Comparison of ENCODE assay signal across 8 mouse cellular contexts in genomic region chr6:39257667-39258395, GRCm38 (mm10). TPM values are rescaled to one million over a fixed set of nuclear protein-coding genes. Genes with fewer than 3 reads are reported as not detected.
DNase-seq lines count a peak whose midpoint lies in the region; ATAC-seq and TF ChIP-seq lines count a peak whose summit lies in the region.

No protein-coding gene starts in this region.

- 43% methylated on average over 7 of the region's 7 CpGs for WGBS in kidney, embryonic 14.5 days
- 58% methylated on average over 7 of the region's 7 CpGs for WGBS in kidney, adult 2 months
- 47% methylated on average over 7 of the region's 7 CpGs for WGBS in hindbrain, embryonic 15.5 days
- 50% methylated on average over 7 of the region's 7 CpGs for WGBS in midbrain, postnatal 0 days

- peak overlapping the region; percentile 99 for H3K4me2 ChIP-seq in kidney, embryonic 14.5 days (replicated peaks; ENCODE audit: low read depth, low read length)
- H3K4me2 ChIP-seq in hindbrain, embryonic 15.5 days, result peak overlapping the region; percentile 90
- H3K4me2 ChIP-seq in midbrain, postnatal 0 days (ENCODE audit: low read depth, low read length, poor library complexity, severe bottlenecking), result peak overlapping the region; percentile 88

- H3K27ac ChIP-seq in kidney, embryonic 14.5 days (ENCODE audit: low read depth, low read length), result no peak overlapping the region
- H3K27ac ChIP-seq in kidney, adult 2 months (ENCODE audit: insufficient read depth, low read depth, low read length), result no peak overlapping the region
- peak overlapping the region; percentile 83 for H3K27ac ChIP-seq in brown adipose tissue, adult 24 weeks (replicated peaks; ENCODE audit: low read depth, low read length)
- 0 out of 2 replicates have a peak overlapping the region, but pooled peaks have one; percentile 77 for H3K27ac ChIP-seq in hindbrain, embryonic 15.5 days (replicated peaks)
- no peak overlapping the region for H3K27ac ChIP-seq in midbrain, postnatal 0 days (ENCODE audit: low read depth, low read length)

- no peaks in the 10 kb centered on the region for H3K36me3 ChIP-seq in kidney, embryonic 14.5 days (ENCODE audit: control insufficient read depth, insufficient read depth, low read length)
- no peaks in the 10 kb centered on the region for H3K36me3 ChIP-seq in kidney, adult 2 months (ENCODE audit: control insufficient read depth, insufficient read depth, low read length)
- H3K36me3 ChIP-seq in hindbrain, embryonic 15.5 days, result no peaks in the 10 kb centered on the region
- H3K36me3 ChIP-seq in midbrain, postnatal 0 days (ENCODE audit: insufficient read depth, low read length), result no peaks in the 10 kb centered on the region

- DNase-seq in kidney, adult 2 months, result no peak
- no peak for DNase-seq in midbrain, postnatal 0 days (ENCODE audit: low spot score)
- DNase-seq in gastrocnemius, postnatal 10 days, result no peak
- no peak for DNase-seq in spleen, postnatal 14 days (ENCODE audit: low spot score in 2 of 2)
- no peak for DNase-seq in layer of hippocampus, postnatal 14 days (ENCODE audit: low spot score in 2 of 2)

- TF ChIP-seq POLR2A in kidney, adult 2 months (IDR thresholded peaks at IDR 0.05; ENCODE audit: low read depth, low read length), result no peak

- H3K4me1 ChIP-seq in kidney, embryonic 14.5 days (ENCODE audit: control insufficient read depth, insufficient read depth, low read length), result peaks cover 10% of the 10 kb centered on the region; the same call in 1 of the 2 replicates
- no peaks in the 10 kb centered on the region for H3K4me1 ChIP-seq in kidney, adult 2 months (ENCODE audit: control insufficient read depth, insufficient read depth, low read length)
- H3K4me1 ChIP-seq in brown adipose tissue, adult 24 weeks (ENCODE audit: control insufficient read depth, insufficient read depth, insufficient read length, low read length), result peaks cover 13% of the 10 kb centered on the region
- H3K4me1 ChIP-seq in hindbrain, embryonic 15.5 days (replicated peaks), result peaks cover 22% of the 10 kb centered on the region
- no peaks in the 10 kb centered on the region for H3K4me1 ChIP-seq in midbrain, postnatal 0 days (ENCODE audit: insufficient read depth, low read length)

- TF ChIP-seq CTCF in kidney, adult 2 months (conservative IDR thresholded peaks at IDR 0.05; ENCODE audit: insufficient read depth, insufficient read length, low read depth, low read length), result no peak
- TF ChIP-seq CTCF in midbrain, postnatal 0 days (IDR thresholded peaks at IDR 0.05), result no peak

- H3K4me3 ChIP-seq in kidney, embryonic 14.5 days (ENCODE audit: low read length), result peak overlapping the region; percentile 54
- no peak overlapping the region for H3K4me3 ChIP-seq in kidney, adult 2 months (ENCODE audit: insufficient read depth, low read depth, low read length)
- H3K4me3 ChIP-seq in brown adipose tissue, adult 24 weeks (ENCODE audit: insufficient read depth, low read depth, low read length), result peak overlapping the region; percentile 59; the same call in 1 of the 2 replicates
- peak overlapping the region; percentile 52 for H3K4me3 ChIP-seq in hindbrain, embryonic 15.5 days
- H3K4me3 ChIP-seq in midbrain, postnatal 0 days (ENCODE audit: low read depth, low read length), result peak overlapping the region; percentile 54; the same call in 1 of the 2 replicates

- peak overlapping the region; percentile 28; the same call in 1 of the 2 replicates for H3K9ac ChIP-seq in kidney, embryonic 14.5 days (ENCODE audit: low read depth, low read length)
- H3K9ac ChIP-seq in hindbrain, embryonic 15.5 days, result peak overlapping the region; percentile 53; the same call in 1 of the 2 replicates
- no peak overlapping the region for H3K9ac ChIP-seq in midbrain, postnatal 0 days (replicated peaks; ENCODE audit: low read length, poor library complexity, severe bottlenecking)

- ATAC-seq in kidney, embryonic 14.5 days (ENCODE audit: low FRiP score, low TSS enrichment), result no peak
- ATAC-seq in hindbrain, embryonic 15.5 days (ENCODE audit: low FRiP score, low read depth), result no peak
- ATAC-seq in midbrain, postnatal 0 days (ENCODE audit: low FRiP score), result no peak

- peaks cover 7% of the 10 kb centered on the region for H3K27me3 ChIP-seq in kidney, embryonic 14.5 days (ENCODE audit: control insufficient read depth, insufficient read depth, low read length)
- H3K27me3 ChIP-seq in kidney, adult 2 months (replicated peaks; ENCODE audit: control insufficient read depth, insufficient read depth, low read length), result no peaks in the 10 kb centered on the region
- H3K27me3 ChIP-seq in hindbrain, embryonic 15.5 days, result no peaks in the 10 kb centered on the region
- no peaks in the 10 kb centered on the region for H3K27me3 ChIP-seq in midbrain, postnatal 0 days (ENCODE audit: insufficient read depth, low read length)

- H3K9me3 ChIP-seq in kidney, embryonic 14.5 days (ENCODE audit: control insufficient read depth, low read length), result no peaks in the 10 kb centered on the region
- no peaks in the 10 kb centered on the region for H3K9me3 ChIP-seq in hindbrain, embryonic 15.5 days
- H3K9me3 ChIP-seq in midbrain, postnatal 0 days (ENCODE audit: low read length), result no peaks in the 10 kb centered on the region

RNA-seq across cellular contexts. Expression of gene Kdm7a, which starts 51.2 kb away (rescaled TPM):
- polyA plus RNA-seq in kidney, embryonic 14.5 days (2014; fragmentation: Nextera tagmentation; extraction: Ambion mirVana), result 5.2 and 7.9 TPM in 2 replicates
- 2.3 and 2.8 TPM in 2 replicates for polyA plus RNA-seq in kidney, adult 2 months (2012; rRNA removed)
- 9.5 and 12.2 TPM in 2 replicates for polyA plus RNA-seq in brown adipose tissue, adult 24 weeks (2012; ENCODE audit: insufficient read depth, insufficient read length, missing spikeins)
- polyA plus RNA-seq in hindbrain, embryonic 15.5 days (2015; fragmentation: Nextera tagmentation; extraction: Ambion mirVana), result 4.7 and 6.0 TPM in 2 replicates
- 5.4 and 7.8 TPM in 2 replicates for total RNA-seq in midbrain, postnatal 0 days (2014; rRNA removed)
- polyA plus RNA-seq in midbrain, postnatal 0 days (2015; fragmentation: Nextera tagmentation; extraction: Ambion mirVana), result 1.1 and 1.5 TPM in 2 replicates
- total RNA-seq in gastrocnemius, postnatal 10 days (2021), result 10 to 100 TPM; 15.8 to 16.3 TPM
- total RNA-seq in layer of hippocampus, postnatal 14 days (2021), result 10 to 100 TPM; 29.8 to 33.0 TPM

Comparison
In these comparisons a context has a peak if more than half of its experiments do, and no peak if none do; other contexts are left out.
1. H3K27ac ChIP-seq: peak in brown adipose tissue, adult 24 weeks (single experiment) and hindbrain, embryonic 15.5 days (single experiment); none in kidney, embryonic 14.5 days (single experiment), kidney, adult 2 months (single experiment) and midbrain, postnatal 0 days (single experiment).
2. Peak in every context shown above with its lines, with median percentiles within 50 percentile points of each other: H3K4me2 ChIP-seq.